Mouse (Mus musculus) urinary bladder, postnatal 36 days (tissue): ENCODE results near the gene Rasgef1b.

Experiments used
- DNase-seq, 2 experiments: peaks; one replicate each; pipeline ENCODE4 v3.0.0; 2022; ENCODE audit warnings: low spot score in 2 of 2, mixed read lengths in 1 of 2

The Rasgef1b gene

DNA sequence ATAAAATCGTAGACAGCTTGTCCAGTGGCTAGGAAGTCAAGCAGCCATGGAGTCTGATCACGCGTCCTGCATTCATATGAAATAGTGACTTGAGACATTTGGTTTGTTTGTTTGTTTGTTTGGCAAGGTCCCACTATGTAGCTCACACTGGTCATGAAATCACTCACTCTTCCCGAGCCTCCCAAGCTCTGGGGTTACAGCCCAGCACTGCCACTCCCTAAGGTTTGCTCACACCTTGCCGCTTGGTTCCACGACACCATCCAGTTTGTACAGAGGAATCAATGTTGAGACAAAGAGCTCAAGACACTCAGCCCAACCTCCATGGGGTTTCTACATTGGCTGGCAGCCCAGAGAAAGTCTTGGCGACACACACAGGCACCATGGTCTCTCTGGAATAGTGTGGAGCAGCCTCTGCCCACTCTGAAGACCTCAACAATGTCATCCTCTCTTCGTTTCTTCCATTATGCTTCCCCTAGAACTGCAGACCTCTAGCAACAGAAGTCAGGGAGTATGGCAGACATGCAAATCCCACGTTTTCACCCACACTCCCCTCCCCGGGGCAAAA lies 436.5 kb downstream of the Rasgef1b start:
- DNase-seq = no peak

DNA sequence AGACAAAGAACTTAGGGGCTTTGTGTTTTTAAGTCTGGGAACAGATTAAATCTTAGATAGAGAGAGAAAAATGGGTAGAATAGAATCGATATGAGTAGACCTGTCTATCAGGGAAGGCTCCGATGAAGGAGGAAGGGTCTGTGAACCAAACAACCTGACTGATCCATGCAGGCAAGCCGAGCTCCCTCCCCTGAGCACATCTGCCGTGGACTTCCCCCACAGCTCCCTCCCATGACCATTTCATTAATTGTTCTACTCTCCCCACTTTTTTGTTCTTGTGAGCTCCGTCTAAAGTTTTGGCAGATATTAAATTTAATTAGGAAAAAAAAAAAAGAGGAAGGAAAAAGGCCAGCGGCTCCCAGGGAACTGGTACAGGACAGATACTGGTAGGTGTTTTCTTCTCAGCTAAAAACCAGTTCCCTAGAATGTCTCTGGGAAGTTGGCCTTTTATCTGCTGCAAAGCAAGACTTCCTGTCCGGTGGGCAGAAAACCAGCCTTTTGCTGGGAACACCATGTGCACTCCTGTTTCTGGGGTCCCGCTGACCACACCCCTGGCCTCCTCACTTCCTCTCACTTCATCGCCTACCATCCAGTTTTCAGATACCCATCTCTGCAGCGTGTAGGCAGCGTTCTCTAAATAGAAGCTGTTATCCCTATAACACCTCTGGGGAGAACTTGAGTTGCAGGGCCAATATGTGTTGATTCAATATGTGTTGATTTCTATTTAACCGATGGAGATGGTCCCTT lies 437.6 kb downstream of the Rasgef1b start:
- no peak for DNase-seq

DNA sequence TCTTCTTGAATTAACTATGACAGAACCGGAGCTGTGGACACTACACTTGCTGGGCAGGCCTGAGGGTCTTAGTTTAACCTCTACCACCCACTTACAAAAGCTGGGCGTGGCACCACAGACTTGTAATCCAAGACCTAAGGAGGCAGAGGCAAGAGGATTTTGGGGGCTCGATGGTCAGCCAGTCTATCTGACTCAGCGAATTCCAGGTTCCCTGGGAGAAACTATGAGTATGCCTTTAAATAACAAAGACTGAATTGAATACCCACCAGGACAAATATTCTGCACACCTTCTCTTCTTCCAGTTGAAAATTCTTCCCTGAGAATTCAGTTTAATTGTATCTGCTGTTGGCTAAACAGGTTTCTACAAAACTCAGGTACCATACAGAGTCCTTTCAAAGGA lies 440.6 kb downstream of the Rasgef1b start:
- no peak for DNase-seq

DNA sequence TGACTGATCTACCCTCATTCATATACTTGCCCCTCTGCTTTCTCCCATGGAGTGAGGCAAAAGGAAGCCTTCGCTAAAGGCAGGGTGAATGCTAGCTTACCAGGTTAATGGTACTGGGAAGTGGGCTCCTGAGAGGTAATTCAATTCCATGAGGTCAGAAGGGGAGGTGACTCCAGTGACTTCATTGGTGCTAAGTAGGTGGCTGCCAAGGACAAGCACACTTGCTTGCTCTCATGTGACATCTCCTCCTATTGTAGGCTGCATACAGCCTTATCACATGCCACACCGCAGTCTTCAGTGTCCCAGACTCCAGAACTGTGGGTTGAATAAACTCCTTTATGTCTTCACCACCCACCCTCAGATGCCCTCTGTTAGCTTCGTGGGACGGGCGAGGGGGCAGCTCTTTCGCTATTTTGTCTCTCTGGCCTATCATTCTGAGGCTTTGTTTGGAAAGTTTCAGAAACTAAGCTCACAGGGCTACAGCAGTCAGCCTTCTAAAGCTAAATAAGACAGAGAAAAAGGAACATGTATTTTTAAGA lies 441.1 kb downstream of the Rasgef1b start:
- no peak for DNase-seq

DNA sequence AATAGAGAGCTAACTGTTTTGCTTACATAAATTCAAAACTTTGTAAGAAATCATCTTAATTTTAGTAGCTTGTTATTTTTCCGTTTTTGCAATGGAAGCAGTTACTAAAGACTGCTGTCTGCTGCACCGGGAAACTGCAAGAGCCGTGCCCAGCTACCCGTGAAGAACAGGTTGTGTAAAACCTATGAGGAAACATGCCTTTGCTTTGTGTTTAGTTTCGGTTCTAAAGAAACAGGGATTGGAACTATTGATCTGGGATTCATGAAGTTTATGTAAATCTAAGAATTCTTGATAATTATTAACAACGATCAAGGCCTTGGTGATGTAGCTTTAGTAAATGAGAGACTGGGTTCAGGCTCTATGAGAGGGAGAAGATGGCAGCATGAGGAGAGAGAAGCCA lies 442.3 kb downstream of the Rasgef1b start:
- DNase-seq = no peak

DNA sequence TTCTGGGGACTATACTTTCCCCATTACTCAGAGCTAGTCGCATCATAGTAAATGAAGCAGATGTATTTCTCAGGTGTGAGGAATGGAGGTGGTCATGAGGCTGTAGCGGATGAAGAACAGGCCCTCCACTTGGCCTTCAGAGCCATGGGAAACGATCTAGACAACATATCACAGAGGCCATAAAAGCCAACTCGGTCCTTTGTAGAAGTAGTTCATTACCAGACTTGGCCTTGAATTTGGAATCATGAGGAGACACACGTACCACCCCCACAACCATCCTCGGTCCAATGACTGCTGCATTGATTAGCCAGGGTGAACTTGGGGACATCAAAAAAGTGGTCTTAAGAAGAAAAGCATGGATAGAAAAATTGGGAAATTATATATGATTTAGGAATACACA lies 442.8 kb downstream of the Rasgef1b start:
- no peak for DNase-seq

DNA sequence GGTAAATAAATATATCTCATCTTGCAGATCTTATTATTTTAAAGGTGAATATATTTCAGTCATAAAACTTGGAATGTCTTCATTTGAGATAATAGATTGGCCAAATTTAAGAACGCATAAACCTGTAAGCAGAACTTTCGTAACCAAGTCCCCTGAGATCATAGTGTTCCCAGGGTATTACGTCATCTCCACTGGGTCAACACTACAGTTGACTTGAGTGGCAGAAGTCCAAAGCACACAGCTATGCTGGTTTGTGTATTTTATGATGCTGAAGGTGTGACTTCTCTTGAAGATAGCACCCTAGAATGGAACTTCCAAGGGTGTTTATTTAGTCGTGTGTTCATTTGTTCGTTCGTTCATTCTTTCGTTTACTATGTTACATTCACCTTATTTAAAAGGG lies 444.5 kb downstream of the Rasgef1b start:
- DNase-seq = peak; percentile 19 to 35

DNA sequence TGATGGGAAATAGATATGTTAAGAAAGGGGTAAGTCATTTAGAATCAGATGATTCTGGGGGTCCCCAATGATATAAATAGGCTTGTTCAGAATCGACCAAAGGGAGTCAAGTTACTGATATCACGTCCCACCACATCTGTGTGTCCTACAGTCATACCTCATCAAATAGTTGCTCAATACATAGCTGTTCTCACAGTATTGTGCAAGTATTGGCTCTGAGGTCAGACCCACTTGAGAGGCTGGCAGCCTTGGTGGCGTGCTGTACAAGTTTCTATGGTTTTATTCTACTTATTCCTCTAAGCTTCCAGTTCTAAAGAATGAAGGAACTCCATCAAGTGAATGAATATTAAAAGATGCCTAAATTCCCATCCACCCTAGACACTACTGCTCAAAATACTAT lies 445.2 kb downstream of the Rasgef1b start:
- no peak for DNase-seq

DNA sequence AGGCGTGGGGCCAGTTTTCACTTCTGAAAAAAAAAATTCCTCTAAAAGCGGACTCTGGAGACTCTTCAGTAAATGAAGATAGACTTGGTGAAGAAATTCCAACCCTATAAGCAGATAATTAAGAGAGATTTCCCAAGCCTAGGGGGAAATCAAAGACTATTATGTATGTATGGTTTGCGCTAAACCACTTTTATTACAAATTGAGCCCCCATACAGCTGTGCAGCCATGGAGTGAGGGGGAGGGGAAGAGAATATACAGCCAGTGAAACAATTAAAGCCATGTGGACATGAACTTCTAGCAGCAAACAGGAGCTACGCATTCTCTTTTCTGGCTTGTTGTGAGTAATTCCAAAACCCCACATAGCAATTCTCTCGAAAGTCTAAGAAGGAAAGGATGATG lies 448.3 kb downstream of the Rasgef1b start:
- no peak for DNase-seq

DNA sequence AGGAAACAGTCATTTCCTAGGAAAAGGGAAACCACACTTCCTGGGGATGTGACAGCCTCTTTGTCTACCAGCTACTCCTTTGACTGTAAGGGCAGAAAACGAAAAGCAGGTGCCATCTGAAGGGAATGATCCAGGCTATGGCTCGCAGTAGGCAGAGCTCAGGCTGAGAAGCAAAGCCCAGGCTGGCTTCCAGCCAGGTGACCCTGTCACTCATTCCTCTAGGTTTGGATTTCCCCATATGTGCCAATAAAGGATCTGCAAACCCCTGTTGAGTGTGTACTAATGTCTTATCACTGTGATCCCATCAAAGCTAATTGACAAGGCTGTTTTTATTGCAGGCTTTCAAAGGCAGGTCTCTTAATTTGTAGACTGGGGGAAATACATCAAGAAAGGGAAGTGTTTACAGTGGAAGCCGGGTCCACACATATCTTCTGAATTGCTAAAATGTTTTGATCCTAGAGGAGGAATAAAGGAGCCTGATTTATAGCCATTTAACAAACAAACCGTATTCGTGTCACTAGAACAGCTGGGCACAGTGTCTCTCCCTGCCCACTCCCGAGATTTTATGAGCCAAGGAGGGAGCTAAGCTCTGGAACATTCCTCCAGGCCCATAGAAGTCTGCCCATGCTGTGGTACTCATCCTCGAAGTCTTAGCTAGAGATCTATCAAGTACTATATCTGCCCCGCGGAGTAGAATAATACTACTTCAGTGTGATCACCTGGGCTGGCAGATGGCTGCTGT lies 449.7 kb downstream of the Rasgef1b start:
- no peak for DNase-seq

DNA sequence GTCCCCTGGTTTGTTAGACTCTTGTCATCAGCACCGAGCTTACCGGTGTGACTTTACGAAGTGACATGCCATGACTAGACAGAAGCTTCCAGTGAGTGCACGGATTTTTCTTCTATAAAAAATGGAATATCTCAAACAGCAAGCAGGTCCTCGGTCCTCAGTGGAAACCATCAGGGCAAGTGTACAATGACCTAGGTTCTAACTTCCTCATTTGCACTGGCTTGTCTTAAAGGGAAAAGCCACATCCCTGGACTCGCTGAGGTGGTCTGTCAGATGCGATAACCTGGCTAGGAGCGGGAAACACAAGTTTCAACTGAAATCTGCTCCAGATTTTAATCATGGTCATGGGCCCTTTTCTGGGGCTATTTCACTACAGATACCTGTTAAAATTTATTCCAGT lies 450.5 kb downstream of the Rasgef1b start:
- no peak for DNase-seq

DNA sequence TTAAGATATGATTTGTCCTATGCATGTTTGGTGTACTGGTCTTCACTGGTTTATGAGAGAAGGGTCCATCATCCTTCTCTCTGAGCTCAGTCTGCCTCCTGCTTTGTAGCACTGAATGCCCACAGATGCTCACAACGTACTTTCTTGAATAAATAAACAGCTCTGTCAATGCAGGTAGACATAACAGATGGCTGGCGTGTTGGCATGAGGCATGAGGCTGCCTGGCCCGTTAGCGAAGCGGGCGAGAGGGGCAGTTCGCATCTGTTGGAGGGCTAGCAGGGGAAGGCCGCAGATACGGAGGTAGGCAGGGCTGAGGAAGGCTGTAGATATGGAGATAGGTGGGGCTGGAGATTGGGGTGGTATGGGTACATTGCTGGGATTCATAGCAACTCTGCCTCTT lies 451.3 kb downstream of the Rasgef1b start:
- no peak for DNase-seq

DNA sequence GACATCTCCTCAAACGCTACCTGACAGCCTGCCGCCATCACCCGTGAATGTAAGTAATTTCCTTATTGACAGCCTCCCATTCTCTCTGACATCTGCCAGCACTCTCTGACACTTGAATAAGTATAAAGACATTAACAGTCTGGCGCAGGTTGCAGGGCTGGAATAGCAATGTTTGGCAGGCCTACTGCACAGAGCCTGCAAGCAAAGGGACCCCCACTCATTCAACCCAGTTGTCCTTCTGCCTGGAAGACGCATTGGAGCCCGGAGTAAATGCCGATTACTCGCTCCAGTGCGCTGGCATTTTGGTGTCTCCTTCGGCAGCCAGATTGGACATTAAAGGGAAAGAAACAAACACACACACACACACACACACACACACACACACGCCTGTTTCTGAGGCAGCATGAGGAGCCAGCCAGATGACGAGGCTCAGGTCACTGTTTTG lies 454.7 kb downstream of the Rasgef1b start:
- DNase-seq = no peak

DNA sequence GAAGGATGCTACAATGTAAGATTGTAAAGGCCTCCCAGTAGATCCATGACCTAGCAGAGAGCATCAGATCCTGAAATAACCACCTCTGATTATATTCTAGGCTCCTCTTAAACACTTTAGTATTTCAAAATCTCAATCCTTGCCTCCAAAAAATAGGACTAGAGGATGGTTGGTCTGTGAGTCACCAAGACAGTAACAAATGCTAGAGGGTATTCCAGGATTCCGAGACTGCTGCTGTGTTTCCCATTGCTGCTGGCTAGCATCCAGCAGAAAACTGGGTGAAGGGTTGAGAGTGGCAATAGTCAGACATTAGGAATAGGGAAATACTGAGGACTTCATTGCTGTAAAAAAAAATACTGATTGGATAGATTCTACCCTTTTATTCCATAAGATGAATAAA lies 457.3 kb downstream of the Rasgef1b start:
- DNase-seq = no peak

DNA sequence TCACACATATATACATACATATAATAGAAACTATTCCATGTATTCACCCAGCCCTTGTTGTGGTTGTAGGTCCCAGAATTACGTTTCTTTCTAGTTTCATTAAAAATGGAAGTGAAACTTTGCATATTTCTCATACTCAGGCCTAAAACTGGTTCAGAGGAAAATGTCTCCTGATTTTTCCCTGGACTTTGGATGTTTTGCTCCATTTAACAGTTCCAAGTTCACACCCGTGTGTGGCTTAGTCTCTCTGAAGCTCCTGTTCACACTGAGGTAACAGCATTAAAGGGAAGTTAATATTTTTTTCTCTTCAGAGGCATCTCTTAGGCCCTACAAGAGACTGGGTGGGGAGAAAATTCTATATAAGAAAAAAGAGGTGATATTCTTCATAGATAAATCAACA lies 459.7 kb downstream of the Rasgef1b start:
- no peak for DNase-seq

DNA sequence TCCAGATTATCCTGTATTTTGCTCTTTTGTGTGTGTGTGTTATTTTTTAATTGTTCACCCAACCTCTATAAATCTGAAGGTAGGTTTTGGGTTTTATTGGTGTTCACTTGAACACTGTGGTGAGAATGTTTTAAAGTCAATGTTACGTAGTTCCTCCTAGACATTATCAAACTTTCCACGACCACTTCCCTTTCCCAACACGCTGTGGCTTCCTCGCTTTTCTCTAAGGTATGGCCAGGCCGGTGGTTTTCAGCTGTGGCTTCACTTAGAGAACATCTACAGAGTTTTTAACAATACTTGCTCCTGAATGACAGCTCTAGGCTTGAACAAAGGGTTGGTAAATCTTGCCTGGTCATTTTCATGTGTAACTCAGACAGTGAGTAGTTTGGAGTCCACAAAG lies 461.5 kb downstream of the Rasgef1b start:
- no peak for DNase-seq

DNA sequence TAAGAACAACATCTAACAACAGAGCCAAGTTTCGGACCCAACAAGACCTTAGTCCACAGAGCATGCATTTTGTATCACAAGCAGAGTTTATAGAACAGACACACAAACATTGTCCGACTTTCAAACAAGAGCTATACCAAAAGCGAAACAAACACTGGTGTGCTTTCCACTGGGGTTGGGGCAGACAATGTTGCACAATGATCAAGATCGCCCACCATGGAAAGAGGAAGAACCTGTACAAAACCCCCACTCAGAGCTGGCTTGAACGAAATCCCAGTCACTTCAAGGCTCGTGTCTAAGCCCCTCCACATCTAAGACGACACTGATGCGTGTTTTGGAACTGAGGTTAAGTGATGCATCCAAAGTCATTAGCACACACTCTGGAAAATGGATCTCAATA lies 462.6 kb downstream of the Rasgef1b start:
- no peak for DNase-seq

DNA sequence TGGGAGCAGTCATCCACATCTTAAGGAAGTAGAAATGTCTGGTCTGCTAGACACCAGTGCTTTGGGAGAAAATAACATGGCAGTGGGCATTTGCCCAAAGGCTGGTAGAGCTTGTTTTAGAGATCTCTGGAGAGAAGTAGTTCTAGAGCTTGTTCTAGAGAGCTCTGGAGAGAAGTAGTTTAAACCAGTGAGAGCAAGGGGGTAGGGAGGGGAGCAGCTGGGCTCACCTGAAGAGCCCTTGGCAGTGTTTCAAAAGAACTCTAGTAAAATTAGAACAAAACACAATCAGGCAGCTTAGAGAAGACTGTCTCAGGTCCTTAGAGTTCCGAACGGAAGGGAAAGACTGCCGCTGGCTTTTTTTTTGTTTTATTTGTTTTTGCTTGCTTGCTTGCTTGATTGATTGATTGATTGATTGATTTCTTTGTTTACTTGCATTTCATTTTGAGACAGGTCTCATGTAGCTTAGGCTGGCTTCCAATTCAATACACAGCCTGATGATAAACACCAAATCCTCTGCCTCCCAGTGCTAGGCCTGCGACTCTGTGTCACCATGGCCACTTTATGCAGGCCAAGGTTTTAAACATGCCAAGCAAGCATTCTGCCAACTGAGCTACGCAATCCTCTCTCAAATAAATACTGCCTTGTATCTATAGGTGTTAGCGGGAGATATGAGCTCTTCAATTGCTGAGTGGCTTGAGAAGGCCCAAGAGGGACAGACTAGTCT lies 466.5 kb downstream of the Rasgef1b start:
- no peak for DNase-seq

DNA sequence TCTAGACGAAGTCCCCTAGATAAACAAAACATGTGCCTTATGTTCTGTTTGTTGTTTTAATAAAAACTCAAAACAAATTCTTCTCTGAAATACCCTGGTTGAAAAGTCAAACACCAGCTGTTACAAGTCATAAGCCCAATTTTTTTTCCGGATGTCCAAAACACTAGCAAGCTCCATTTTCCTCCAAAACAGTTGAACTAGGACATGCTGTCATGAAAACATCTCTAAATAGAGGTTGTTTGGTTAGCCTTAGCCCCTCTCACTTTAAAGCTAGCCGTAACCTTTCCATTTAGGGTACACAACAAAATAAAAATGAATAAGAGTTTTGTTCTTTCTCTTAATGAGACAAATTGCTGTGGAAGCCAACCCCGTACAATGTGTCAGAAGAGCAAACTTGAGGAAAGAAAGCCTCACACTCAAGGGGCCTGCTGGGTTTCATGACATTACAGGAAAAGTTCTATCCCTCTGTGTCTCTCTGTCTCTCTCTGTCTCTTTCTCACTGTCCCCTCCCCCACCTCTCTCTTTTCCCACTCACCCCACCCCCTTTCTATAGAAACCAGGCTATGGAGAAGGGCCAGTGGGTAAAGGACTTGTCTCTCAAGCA lies 467.6 kb downstream of the Rasgef1b start:
- DNase-seq = no peak

DNA sequence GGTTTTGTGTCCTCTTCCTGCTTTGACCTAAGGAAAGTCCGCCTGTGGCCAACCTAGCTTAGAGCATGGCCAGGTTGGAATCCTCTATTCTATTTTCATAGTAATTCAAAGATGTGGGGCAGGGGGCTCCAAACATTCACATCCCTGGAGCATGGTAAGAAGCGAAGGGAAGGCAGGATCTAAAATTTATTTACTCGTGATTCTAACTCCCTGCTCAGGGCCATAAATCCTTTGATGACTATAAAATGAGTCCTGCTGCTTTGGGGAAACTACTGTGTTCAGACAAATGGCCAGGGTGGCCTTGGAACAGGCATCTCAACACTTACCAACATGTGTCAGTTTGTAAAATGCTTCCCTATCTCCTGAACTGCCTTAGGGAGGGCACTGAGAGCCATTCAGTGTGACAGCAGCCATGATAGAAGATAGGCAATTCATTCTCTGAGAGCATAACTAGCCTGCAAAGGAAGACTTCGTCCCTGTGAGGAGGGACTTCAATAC lies 470.8 kb downstream of the Rasgef1b start:
- DNase-seq = no peak
